Mouse (Mus musculus) splenic B cell, adult 2 months (primary cell): ENCODE measurements around the gene Rfx5.
"Not testable (repeated sequence)": the region's sequence is repeated elsewhere in the genome, so short reads cannot be mapped to it uniquely, and the experiment has no call there.

ENCODE experiments used
- DNase-seq: peaks from one replicate; pipeline ENCODE4 v3.0.0-alpha.2; 2011; ENCODE audit warnings: low read depth, low spot score
- H3K27me3 ChIP-seq: 2 replicates; pipeline ENCODE4 v1.6.1; 2012; ENCODE audit warnings: mild to moderate bottlenecking, low read length, moderate library complexity, mixed read lengths; ENCODE audit not compliant: control insufficient read depth, poor library complexity, insufficient read depth, severe bottlenecking
- H3K36me3 ChIP-seq: 2 replicates; pipeline ENCODE4 v1.6.1; 2012; ENCODE audit warnings: mild to moderate bottlenecking, low read length, moderate library complexity, mixed read lengths; ENCODE audit not compliant: control insufficient read depth, poor library complexity, insufficient read depth, severe bottlenecking

The Rfx5 gene

GRCm38 (mm10) chr3:94953764-94954616 is at the start of gene Rfx5:
TSS of gene Rfx5 (plus strand) at chr3:94954075.
- Histone ChIP-seq H3K27me3 (no peaks in the 10 kb centered on the region), H3K36me3 (peaks cover 15% of the 10 kb centered on the region)
- peak; percentile 99 for DNase-seq

GRCm38 (mm10) chr3:94904759-94905158 is 49.1 kb upstream of the Rfx5 start:
- H3K27me3 ChIP-seq, DNase-seq, H3K36me3 ChIP-seq: not testable (repeated sequence)

GRCm38 (mm10) chr3:94906482-94906881 is 47.4 kb upstream of the Rfx5 start:
- no peak for DNase-seq
- Histone ChIP-seq H3K36me3 (no peaks in the 10 kb centered on the region), H3K27me3 (no peaks in the 10 kb centered on the region)

- DNase-seq: no peak
- no peaks in the 10 kb centered on the region for H3K36me3 ChIP-seq
- H3K27me3 ChIP-seq: no peaks in the 10 kb centered on the region
Observed at GRCm38 (mm10) chr3:94911050-94911693, 42.7 kb upstream of the Rfx5 start.

GRCm38 (mm10) chr3:94913801-94914200 is 40.1 kb upstream of the Rfx5 start:
- no peaks in the 10 kb centered on the region for H3K36me3 ChIP-seq
- no peak for DNase-seq
- H3K27me3 ChIP-seq: no peaks in the 10 kb centered on the region

GRCm38 (mm10) chr3:94915903-94916741 is 37.8 kb upstream of the Rfx5 start:
- DNase-seq: no peak
- H3K27me3 ChIP-seq: no peaks in the 10 kb centered on the region
- no peaks in the 10 kb centered on the region for H3K36me3 ChIP-seq

- H3K27me3 ChIP-seq: no peaks in the 10 kb centered on the region
- no peak for DNase-seq
- H3K36me3 ChIP-seq: no peaks in the 10 kb centered on the region
Observed at GRCm38 (mm10) chr3:94917816-94918361, 36.0 kb upstream of the Rfx5 start.

GRCm38 (mm10) chr3:94918845-94919244 is 35.0 kb upstream of the Rfx5 start:
- H3K27me3 ChIP-seq: no peaks in the 10 kb centered on the region
- no peaks in the 10 kb centered on the region for H3K36me3 ChIP-seq
- DNase-seq: no peak

GRCm38 (mm10) chr3:94921104-94921503 is 32.8 kb upstream of the Rfx5 start:
- DNase-seq: no peak
- Histone ChIP-seq H3K27me3 (no peaks in the 10 kb centered on the region), H3K36me3 (no peaks in the 10 kb centered on the region)

- Histone ChIP-seq H3K36me3 (no peaks in the 10 kb centered on the region), H3K27me3 (no peaks in the 10 kb centered on the region)
- no peak for DNase-seq
Observed at GRCm38 (mm10) chr3:94922333-94922732, 31.5 kb upstream of the Rfx5 start.

GRCm38 (mm10) chr3:94924688-94925087 is 29.2 kb upstream of the Rfx5 start:
- no peak for DNase-seq
- H3K36me3 ChIP-seq: no peaks in the 10 kb centered on the region
- H3K27me3 ChIP-seq: no peaks in the 10 kb centered on the region

- not testable (repeated sequence) for H3K27me3 ChIP-seq, H3K36me3 ChIP-seq, DNase-seq
Observed at GRCm38 (mm10) chr3:94926301-94926736, 27.6 kb upstream of the Rfx5 start.

GRCm38 (mm10) chr3:94928979-94929378 is 24.9 kb upstream of the Rfx5 start:
- H3K27me3 ChIP-seq, DNase-seq, H3K36me3 ChIP-seq: not testable (repeated sequence)

GRCm38 (mm10) chr3:94930386-94931266 is 23.2 kb upstream of the Rfx5 start:
- H3K27me3 ChIP-seq, DNase-seq, H3K36me3 ChIP-seq: not testable (repeated sequence)
